Mouse (Mus musculus) embryo, embryonic 9.5 days (tissue): Measurements from ENCODE around the gene Dlgap1.
"Not testable (repeated sequence)": the region's sequence is repeated elsewhere in the genome, so short reads cannot be mapped to it uniquely, and the experiment has no call there.

Source experiments
- DNase-seq: peaks from one replicate; pipeline ENCODE4 v3.0.0-alpha.2; 2017; ENCODE audit errors: extremely low spot score

Dlgap1 gene

GRCm38 (mm10) chr17:70805866-70806265 lies 837.0 kb downstream of the Dlgap1 start:
- no peak for DNase-seq

GRCm38 (mm10) chr17:70806600-70806999 lies 837.7 kb downstream of the Dlgap1 start:
- DNase-seq, result no peak

GRCm38 (mm10) chr17:70807885-70808284 lies 839.0 kb downstream of the Dlgap1 start:
- no peak for DNase-seq

GRCm38 (mm10) chr17:70808837-70809236 lies 840.0 kb downstream of the Dlgap1 start:
- no peak for DNase-seq

GRCm38 (mm10) chr17:70809776-70810175 lies 840.9 kb downstream of the Dlgap1 start:
- DNase-seq, result no peak

GRCm38 (mm10) chr17:70810795-70811194 lies 841.9 kb downstream of the Dlgap1 start:
- DNase-seq, result no peak

- no peak for DNase-seq
Observed at GRCm38 (mm10) chr17:70815001-70815400, 846.1 kb downstream of the Dlgap1 start.

GRCm38 (mm10) chr17:70817862-70818451 lies 849.1 kb downstream of the Dlgap1 start:
- DNase-seq, result peak; percentile 68

GRCm38 (mm10) chr17:70823083-70823482 lies 854.2 kb downstream of the Dlgap1 start:
- no peak for DNase-seq

- no peak for DNase-seq
Observed at GRCm38 (mm10) chr17:70826227-70826626, 857.4 kb downstream of the Dlgap1 start.

GRCm38 (mm10) chr17:70827463-70828179 lies 858.7 kb downstream of the Dlgap1 start:
- DNase-seq, result not testable (repeated sequence)

- no peak for DNase-seq
Observed at GRCm38 (mm10) chr17:70828180-70828528, 859.3 kb downstream of the Dlgap1 start.

GRCm38 (mm10) chr17:70828569-70828968 lies 859.7 kb downstream of the Dlgap1 start:
- no peak for DNase-seq

GRCm38 (mm10) chr17:70829217-70829616 lies 860.3 kb downstream of the Dlgap1 start:
- DNase-seq, result no peak

- no peak for DNase-seq
Observed at GRCm38 (mm10) chr17:70829943-70830715, 861.3 kb downstream of the Dlgap1 start.

GRCm38 (mm10) chr17:70831591-70831990 lies 862.7 kb downstream of the Dlgap1 start:
- DNase-seq, result no peak

GRCm38 (mm10) chr17:70832544-70832943 lies 863.7 kb downstream of the Dlgap1 start:
- no peak for DNase-seq

GRCm38 (mm10) chr17:70834430-70834965 lies 865.6 kb downstream of the Dlgap1 start:
- peak; percentile 54 for DNase-seq

- DNase-seq, result no peak
Observed at GRCm38 (mm10) chr17:70835071-70835790, 866.4 kb downstream of the Dlgap1 start.

GRCm38 (mm10) chr17:70836820-70837219 lies 867.9 kb downstream of the Dlgap1 start:
- DNase-seq, result no peak

GRCm38 (mm10) chr17:70837474-70837873 lies 868.6 kb downstream of the Dlgap1 start:
- DNase-seq, result not testable (repeated sequence)

GRCm38 (mm10) chr17:70838031-70838430 lies 869.2 kb downstream of the Dlgap1 start:
- DNase-seq, result no peak
